Mouse (Mus musculus): ENCODE measurements around the gene Plcb3.

Plcb3 gene

GRCm38 (mm10) chr19:6940396-6941351, 35.6 kb downstream of the Plcb3 start:
- peak in 1 of 2 experiments; percentile 62 for DNase-seq (ENCODE audit: inconsistent age in 2 of 2, low spot score in 1 of 2)

DNA sequence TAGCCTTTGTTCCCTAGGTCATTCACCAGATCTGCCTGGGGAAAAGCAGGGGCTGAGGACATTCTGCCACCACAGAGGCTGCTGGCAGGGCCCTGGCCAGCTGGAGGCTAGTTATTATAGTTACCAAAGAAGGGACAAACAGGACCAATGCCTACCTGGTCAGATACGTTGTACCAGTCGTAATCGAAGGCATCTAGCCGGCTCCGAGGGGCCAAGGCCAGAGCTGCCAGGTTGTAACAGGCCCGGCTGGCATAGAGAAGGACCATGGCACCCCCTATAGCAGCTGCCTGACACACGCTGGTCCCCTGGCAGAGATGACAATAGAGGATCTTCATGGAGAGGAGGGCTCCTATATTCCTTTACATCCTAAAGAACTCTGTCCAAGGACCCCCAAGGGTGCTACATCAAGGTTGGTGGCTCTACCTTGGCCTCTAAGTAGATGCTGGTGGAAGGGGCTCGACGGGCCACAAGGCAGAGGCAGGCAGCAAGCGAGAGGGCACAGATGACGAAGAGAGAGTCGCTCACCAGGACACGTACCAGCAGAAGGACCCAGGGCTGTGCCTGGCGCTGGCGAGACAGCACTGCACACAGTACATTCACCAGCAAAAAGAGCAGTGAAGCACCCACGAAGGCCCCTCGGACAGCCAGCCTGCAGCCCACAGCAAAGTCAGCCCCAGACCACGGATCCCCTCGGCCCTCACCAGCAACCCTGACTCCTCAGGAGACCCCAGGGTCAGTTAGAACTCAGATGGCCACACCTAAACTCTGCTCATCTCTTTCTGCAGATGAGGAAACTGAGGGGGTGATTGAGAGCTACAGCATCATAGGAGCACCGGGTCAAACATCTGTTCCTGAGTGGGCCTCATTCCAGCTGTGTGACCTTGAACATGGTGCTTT, 36.9 kb downstream of the Plcb3 start:
- DNase-seq (ENCODE audit: inconsistent age in 2 of 2, low spot score in 1 of 2): no peak

DNA sequence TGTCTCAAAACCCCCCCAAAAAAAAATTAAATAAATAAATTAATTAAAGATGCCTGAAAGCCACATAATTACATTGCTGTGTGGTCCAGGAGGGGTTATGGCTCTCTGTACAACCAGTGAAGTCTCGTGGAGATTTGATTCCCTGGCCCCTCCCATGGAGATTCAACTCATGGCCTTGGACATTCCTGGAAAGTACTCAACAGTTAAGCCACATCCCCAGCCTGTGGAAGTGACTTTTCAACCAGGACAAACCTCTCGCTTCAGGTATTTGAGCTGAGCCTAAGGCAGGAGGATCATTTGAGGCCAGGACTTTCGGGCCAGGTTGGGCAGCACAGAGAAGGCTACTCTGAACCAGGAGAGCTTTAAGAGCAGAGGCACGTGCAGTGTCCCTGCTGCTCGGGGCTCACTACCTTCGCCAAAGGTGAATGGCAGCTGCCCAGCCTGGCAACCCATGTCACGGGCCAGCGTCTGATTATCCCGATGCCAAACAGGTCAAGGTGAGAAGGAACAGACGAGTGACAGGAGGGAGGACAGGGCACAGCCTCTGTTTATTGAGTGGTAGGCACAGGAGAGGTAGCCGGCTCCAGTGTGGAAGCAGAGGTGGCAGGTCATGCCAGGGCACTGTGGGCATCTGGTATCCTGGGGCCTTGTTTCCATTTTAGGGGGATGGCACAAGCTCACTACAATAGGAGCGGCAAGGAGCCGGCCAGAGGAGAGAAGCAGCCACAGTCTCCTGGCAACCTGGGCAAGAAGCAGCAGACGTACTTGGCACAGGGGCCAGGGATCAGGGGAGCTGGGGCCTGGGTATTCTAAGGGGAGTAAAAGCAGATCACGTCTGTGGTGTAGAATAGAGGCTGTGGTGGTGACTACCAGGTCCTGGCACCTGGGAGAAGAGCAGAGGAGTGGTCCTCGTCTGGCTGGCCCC, 38.5 kb downstream of the Plcb3 start:
- DNase-seq (ENCODE audit: inconsistent age in 2 of 2, low spot score in 1 of 2): peak in 1 of 2 experiments; percentile 63

DNA sequence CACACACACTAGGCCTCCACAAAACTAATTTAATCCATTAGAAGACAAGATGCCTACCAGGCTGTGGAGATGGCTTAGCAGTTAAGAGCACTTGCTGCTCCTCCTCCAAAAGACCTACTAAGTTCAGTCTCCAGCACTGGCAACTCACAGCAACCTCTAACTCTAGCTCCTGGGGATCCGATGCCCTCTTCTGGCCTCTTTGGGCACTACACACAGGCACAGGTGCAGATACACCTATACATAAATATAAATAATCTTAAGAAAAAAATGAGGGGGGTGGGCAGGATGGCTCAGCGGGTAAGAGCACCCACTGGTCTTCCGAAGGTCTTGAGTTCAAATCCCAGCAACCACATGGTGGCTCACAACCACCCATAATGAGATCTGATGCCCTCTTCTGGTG, 40.0 kb downstream of the Plcb3 start:
- DNase-seq (ENCODE audit: inconsistent age in 2 of 2, low spot score in 1 of 2): peak in 1 of 2 experiments; percentile 65

GRCm38 (mm10) chr19:6934195-6934977, 41.9 kb downstream of the Plcb3 start, which contains the start of gene Kcnk4:
Gene Kcnk4, minus strand, starts transcription at chr19:6934515.
- DNase-seq (ENCODE audit: inconsistent age in 2 of 2, low spot score in 1 of 2): no peak

DNA sequence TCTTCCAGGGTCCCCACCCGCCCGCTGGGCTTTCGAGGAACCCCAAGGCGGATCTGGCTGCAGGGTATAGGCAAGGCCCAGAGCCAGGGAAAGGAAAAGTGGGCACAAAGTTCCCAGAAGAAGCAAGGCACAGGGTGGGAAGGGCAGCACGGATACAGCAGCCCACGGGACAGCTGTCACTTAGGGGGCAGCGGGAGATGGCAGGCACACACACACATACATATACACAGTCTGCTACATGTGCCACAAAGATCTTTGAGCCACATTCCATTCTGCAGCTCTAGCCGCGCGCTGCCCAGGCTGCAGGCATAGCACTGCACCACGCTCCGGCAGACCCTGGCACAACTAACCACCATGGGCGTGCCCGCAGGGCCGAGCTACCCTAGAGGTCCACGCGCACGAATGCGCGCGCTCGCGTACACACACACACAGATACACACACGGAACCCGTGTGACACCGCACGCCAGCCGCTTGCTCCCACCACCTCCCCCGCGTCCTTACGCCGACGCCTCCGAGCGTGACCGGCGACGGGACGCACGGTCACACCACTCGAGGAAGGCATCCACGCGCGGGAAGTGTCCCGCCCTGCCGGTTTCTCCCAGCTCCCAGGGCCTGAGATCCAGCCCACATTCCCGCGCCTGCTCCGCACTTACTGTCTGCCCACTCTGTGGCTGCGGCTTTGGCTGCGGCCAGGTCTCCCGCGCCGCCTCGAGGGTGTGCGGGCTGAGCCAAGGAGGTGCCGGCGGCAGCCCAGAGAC, 42.7 kb downstream of the Plcb3 start:
- DNase-seq (ENCODE audit: inconsistent age in 2 of 2, low spot score in 1 of 2): peak in 1 of 2 experiments; percentile 61

DNA sequence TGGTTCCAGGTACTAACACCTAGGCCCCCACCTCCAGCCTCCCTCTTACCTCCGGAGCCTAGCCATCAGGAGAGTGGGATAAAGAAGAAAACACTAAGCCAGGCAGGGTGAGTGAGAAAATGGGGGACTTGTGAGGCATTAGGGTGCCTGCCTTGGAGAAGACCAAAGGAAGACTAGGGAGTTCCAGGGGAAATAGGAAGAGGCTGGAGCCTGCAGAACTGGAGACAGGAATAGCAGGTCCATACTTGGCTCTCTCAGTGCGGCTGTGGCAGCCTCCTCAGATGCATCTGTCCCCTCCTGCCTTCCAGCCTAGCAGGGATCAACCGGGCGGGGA, 43.2 kb downstream of the Plcb3 start:
- no peak for DNase-seq (ENCODE audit: inconsistent age in 2 of 2, low spot score in 1 of 2)

DNA sequence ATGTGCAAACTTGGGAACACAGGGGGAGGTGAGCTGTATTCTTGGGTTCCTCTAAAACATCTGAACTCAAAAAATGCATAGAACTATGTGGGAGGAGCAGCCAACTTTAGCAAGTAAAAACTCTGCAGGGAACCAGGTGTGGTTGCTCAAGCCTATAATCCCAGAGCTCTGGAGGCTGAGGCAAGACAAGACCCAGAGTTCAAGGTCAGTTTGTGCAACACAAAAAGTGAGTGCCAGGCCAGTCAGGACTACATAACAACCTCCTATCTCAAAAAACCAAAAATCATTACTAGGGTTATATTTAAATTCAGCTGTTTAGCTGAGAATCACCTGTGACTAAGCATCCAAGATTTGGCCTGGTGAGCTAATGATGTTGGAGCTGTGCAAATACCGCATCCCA, 44.3 kb downstream of the Plcb3 start:
- peak in 1 of 2 experiments; percentile 46 for DNase-seq (ENCODE audit: inconsistent age in 2 of 2, low spot score in 1 of 2)

- DNase-seq (ENCODE audit: inconsistent age in 2 of 2, low spot score in 1 of 2): no peak
These were observed 45.3 kb downstream of the Plcb3 start for GRCm38 (mm10) chr19:6931002-6931401.

DNA sequence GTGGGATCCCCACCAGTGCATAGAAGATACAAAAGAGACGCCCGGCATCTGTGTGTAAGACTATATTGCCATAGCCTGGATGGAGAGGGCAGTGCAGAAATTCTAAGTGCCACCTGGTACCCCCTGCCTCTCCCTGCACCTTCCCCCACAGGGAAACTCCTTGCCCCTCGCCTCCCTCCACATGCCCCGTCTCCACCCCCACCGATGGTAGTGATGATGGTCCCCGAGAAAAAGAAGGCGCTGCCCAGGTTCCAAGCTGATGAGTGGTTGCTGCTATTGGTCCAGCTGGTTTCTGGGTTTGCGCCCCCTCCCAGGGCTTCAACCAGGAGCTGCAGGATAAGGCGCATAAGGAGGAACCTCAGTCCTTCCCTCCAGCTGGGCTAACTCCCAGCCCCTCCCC, 48.2 kb downstream of the Plcb3 start:
- no peak for DNase-seq (ENCODE audit: inconsistent age in 2 of 2, low spot score in 1 of 2)

DNA sequence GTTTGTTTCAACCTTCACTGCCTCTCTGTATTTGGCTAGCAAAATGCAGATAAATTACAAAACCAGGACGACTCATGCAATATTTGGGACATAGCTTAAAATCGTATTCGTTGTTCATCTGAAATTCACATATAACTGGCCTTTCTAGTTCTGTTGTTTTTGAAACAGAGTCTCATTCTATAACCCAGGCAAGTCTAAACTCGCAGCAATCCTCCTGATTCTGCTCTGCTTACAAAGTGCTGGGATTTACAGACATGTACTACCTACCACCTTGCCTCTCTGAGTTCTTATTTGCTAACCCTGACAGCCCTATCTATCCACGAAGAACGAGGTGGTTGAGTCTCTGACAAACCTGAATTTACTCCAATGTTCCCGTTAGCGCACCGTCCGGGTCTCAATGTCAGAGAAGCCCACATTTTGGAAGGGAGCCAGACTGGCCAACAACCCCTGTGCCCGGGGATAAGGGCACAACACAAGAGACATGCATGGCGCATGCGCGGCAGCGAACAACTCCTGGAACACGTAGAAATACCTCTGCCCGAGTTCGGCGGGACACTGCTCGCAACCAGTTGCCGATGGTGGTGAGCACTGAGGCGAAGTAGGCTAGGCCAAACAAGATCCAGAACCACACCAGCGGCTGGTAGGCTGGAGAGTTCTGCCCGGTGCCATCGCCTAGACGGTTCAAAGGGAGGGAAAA, 49.6 kb downstream of the Plcb3 start:
- DNase-seq (ENCODE audit: inconsistent age in 2 of 2, low spot score in 1 of 2): peak in 1 of 2 experiments; percentile 74

DNA sequence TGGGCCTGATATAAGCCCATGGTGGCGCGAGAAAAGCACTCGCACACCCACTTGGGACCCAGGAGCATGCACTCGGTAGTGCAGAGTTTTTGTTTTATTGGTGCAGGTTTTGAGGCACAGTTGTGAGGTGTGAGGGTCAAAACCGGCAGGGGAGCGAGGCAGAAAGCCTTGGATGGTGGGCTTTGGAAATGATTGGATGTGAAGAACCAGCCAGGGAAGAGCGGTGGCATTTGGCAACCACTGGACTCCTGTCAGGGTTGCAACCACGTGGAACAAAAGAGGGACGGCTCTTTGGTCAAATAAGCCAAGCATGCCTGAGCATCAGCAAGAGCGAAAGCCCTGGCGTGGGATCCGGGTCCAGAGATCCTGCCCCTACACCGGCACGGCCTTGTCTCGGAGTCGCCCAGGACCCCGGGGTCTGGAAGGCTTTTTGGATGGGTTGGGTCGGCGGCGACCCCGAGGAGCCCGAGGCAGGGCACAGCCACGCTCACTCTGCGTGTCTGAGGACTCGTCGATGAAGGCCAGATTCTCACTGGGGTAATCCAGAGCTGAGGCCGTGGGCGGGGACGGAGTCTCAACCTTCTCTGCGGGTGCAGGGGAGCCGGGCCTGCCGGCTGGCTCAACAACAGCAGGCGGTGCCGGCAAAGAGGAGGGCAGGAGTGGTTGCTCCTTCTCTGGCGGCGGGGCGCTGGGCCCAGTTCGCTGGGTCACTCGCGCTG, 50.5 kb downstream of the Plcb3 start:
- no peak for DNase-seq (ENCODE audit: inconsistent age in 2 of 2, low spot score in 1 of 2)

DNA sequence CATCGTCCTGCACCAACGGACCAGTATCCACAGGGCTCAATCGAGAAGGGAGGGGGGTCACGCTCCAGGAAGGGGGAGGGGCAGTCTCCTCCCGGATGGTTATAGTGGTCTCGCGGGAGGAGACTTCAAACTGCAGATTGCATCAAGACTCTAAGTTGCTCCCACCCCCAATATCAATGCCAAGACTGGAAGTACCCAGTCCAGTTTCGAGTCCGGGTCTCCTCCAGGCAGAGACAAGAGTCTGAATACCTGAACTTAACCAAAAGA, 51.0 kb downstream of the Plcb3 start, which contains the start of gene Catsperz:
Gene Catsperz, minus strand, starts transcription at position 74 of the 267 bp plus-strand sequence.
- DNase-seq (ENCODE audit: inconsistent age in 2 of 2, low spot score in 1 of 2): no peak

DNA sequence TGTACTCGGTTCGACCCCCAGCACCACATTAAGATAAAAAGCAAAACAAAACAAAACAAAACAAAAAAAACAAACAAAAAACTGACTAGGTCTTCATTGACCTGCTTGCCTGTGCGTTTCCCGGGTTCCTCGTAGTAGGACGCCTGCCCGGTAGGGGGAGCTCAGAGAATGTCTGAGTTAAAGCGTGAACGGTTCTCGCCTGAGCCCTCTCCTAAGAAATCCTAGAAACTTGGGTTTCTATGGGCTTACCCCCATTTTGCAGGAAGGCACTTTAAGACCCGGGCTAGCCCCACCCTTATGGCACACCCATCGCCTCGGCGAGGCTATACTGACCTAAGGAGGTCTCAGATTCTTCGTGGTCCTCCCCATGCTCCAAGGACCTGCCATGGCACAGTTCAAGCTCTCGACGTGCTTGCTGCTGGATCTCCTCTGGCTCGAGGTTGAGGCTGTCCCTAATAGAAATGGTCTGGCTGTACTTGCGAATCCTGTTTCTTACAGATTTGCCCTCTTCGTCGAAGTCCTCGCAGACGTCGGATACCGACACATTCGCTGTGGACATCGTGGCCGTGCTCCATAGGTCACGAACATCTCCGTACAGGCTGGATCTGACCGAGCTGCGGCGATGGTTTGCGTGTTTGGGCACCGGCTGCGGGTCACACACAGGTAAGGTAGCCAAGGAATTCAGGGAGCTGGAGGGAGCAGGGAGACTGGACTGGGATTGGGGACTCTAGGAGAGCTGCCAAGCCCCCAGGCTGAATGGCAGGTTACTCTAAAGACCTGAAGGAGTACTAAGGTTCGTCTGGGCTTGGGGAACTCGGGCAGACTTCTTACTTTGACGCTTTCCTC, 51.6 kb downstream of the Plcb3 start:
- peak; percentile 83 to 96 for DNase-seq (ENCODE audit: inconsistent age in 2 of 2, low spot score in 1 of 2)

GRCm38 (mm10) chr19:6922901-6923735, 53.2 kb downstream of the Plcb3 start:
- no peak for DNase-seq (ENCODE audit: inconsistent age in 2 of 2, low spot score in 1 of 2)

All from adrenal gland, adult (tissue).